Mouse (Mus musculus) C2C12 (cell line): ENCODE data around the gene Tcf3.

Experiments
- CTCF ChIP-seq: IDR thresholded peaks from one replicate; pipeline ENCODE4 v1.5.1; 2011; ENCODE audit not compliant: control insufficient read depth, insufficient read depth, insufficient read length
- MAX ChIP-seq: IDR thresholded peaks from one replicate; pipeline ENCODE4 v1.6.1; 2011; ENCODE audit warnings: mild to moderate bottlenecking, control low read depth
- MYOG ChIP-seq: IDR thresholded peaks from one replicate; pipeline ENCODE4 v1.6.1; 2011; ENCODE audit not compliant: control insufficient read depth, insufficient read length; ENCODE audit errors: extremely low read depth
- USF1 ChIP-seq: IDR thresholded peaks from one replicate; pipeline ENCODE4 v1.6.1; 2011; ENCODE audit warnings: low read depth, mild to moderate bottlenecking, control low read depth, moderate library complexity

DNA sequence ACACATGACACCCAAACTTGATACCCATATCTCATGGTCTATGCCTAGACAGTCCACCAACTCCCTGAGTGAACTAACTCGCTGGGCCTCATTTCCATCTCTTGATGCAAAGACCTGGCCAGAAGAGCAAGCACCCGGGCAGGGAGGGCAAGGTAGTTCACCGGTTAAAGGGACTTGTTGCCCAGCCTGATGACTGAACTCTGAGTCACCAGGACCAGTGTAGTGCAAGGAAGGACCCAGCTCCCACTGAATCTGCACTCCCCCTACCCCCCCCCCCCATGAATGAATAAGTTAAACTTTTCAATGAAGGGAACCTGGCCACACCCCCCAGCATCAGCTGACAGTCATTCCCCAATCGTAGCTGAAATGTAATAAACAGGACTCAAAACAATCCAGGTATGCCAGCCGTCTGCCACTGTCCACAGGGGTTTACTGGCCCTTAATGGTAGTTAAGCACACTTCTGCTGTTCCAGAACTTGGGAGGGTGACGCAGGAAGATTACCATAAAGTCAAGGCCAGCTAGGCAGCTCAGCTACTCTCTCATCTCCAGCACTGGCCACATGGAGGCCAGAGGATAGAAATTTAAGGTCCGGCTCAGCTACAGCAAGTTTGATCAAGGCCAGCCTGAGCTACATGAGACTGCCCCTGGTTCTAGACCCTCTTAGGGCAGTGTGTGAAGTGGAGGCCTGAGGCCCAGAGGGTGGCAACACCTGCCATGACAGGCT lies 50.6 kb downstream of the Tcf3 start:
- TF ChIP-seq MAX (no peak), CTCF (no peak), MYOG (no peak), USF1 (no peak)
